Mouse (Mus musculus): ENCODE measurements around the gene Nfic. TPM values are rescaled to one million over a fixed set of nuclear protein-coding genes. Genes with fewer than 3 reads are reported as not detected.

Gene Nfic
- polyA plus RNA-seq, 1 experiment from 2014 or later: 57.2 TPM

DNA sequence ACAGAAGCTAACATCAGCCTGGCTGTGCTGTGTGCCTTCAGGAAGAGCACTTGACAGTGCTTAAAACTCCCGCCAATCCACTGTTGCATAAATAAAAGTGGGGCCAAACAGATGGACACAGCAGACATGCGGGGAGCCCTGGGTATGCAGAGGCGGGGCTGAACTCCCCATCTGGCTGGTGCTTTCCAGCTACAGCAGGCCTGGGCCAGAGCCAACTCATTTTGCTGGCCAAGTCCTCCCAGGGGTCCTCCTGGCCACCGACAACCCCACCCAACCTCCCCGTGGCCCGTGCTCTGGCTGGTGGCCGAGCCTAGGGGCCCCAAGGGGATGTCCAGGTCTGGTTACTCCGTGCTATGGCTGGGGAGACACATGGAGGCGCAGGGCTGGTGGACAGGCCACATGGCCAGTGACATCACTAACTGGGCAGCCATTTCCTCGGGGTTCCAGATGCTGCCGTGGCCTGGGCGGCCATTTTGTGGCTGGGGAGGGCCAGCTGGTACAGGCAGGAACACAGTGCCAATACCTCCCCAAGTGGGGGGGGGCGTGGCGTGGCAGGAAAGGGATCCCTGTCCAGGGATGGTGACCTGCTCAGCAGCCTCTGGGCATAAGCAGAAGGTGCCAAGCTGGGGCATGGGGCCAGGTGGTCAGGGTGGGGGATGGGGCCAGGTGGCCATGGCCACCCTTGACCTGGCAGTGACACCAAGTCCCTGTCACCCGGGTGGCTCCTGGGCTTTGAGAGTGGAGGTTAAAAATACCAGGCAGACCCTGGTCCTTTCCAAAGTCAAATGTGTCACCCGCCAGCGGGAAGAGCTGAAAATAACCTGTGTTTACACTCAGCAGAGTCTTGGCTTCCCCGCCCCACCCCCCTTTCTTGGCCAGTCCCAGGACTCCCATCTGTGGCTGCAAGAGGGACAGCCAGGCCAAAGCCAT is 43.7 kb downstream of the Nfic start:
- 53% methylated on average over 18 of the region's 18 CpGs for WGBS
- H3K9me3 ChIP-seq (ENCODE audit: control insufficient read depth, low read length): no peaks in the 10 kb centered on the region
- peak overlapping the region; percentile 7; the same call in 1 of the 2 replicates for H3K4me2 ChIP-seq (ENCODE audit: low read length)
- no peak overlapping the region for H3K9ac ChIP-seq (ENCODE audit: low read length)
- no peak overlapping the region for H3K4me3 ChIP-seq (ENCODE audit: low read depth, low read length)
- H3K4me1 ChIP-seq (replicated peaks; ENCODE audit: control insufficient read depth, insufficient read depth, low read length): peaks cover 93% of the 10 kb centered on the region
- ATAC-seq (replicated peaks; ENCODE audit: low FRiP score, low TSS enrichment, low read depth) (no peak), DNase-seq (ENCODE audit: low spot score) (peak; percentile 70)
- no peaks in the 10 kb centered on the region for H3K27me3 ChIP-seq (replicated peaks; ENCODE audit: control insufficient read depth, insufficient read depth, low read length)
- H3K36me3 ChIP-seq (ENCODE audit: control insufficient read depth, insufficient read depth, low read length): peaks cover 20% of the 10 kb centered on the region
- peak overlapping the region; percentile 77 for H3K27ac ChIP-seq (ENCODE audit: low read depth)

DNA sequence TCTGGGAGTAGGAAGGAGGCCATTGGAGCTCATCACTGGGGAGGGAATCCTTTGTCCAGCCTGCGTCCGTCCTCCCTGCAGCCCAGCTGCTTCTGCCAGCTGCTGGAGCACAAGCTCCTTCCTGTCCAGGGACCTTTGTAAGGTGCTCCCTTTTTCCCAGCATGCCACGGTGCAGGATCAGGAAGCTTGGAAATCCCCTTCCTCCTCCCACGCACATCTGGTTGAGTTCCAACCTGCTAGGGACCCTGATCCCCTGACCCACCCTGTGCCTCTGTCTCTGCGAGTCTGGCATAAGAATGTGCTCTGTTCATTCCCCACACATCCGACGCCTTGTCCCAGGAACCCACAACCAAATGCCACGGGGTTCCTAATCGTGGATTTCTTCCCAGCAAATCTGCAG is 44.5 kb downstream of the Nfic start:
- peaks cover 89% of the 10 kb centered on the region for H3K4me1 ChIP-seq (replicated peaks; ENCODE audit: control insufficient read depth, insufficient read depth, low read length)
- no peaks in the 10 kb centered on the region for H3K27me3 ChIP-seq (replicated peaks; ENCODE audit: control insufficient read depth, insufficient read depth, low read length)
- no peak overlapping the region for H3K4me2 ChIP-seq (ENCODE audit: low read length)
- DNase-seq (ENCODE audit: low spot score): no peak
- H3K4me3 ChIP-seq (ENCODE audit: low read depth, low read length): no peak overlapping the region
- H3K9ac ChIP-seq (ENCODE audit: low read length): no peak overlapping the region
- no peaks in the 10 kb centered on the region for H3K9me3 ChIP-seq (ENCODE audit: control insufficient read depth, low read length)
- H3K36me3 ChIP-seq (ENCODE audit: control insufficient read depth, insufficient read depth, low read length): peaks cover 27% of the 10 kb centered on the region
- WGBS: 60% methylated on average over 9 of the region's 9 CpGs
- H3K27ac ChIP-seq (ENCODE audit: low read depth): peak overlapping the region; percentile 77
- ATAC-seq (replicated peaks; ENCODE audit: low FRiP score, low TSS enrichment, low read depth): no peak

DNA sequence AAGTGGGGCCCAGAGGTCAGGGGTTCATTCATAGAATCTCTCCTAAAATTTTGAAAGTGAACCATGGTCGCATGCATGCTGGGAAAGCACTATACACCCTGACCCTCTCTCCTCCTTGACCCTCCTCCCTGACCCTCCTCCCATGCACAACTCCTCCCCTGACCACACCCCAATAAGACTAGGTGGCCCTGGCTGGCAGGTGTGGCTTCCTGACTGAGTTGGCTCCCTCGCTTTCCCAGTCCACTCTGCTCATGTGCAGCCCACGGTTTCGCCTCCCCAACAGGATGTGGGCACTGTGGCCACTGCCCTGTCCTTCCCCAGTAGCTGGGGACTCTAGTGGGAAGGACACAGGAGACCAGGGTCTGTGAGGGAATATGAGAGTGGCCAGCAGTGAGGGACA is 45.1 kb downstream of the Nfic start:
- H3K9me3 ChIP-seq (ENCODE audit: control insufficient read depth, low read length): no peaks in the 10 kb centered on the region
- peaks cover 84% of the 10 kb centered on the region for H3K4me1 ChIP-seq (replicated peaks; ENCODE audit: control insufficient read depth, insufficient read depth, low read length)
- H3K36me3 ChIP-seq (ENCODE audit: control insufficient read depth, insufficient read depth, low read length): peaks cover 31% of the 10 kb centered on the region
- H3K4me2 ChIP-seq (ENCODE audit: low read length): no peak overlapping the region
- ATAC-seq (replicated peaks; ENCODE audit: low FRiP score, low TSS enrichment, low read depth) (no peak), DNase-seq (ENCODE audit: low spot score) (no peak)
- no peak overlapping the region for H3K9ac ChIP-seq (ENCODE audit: low read length)
- no peaks in the 10 kb centered on the region for H3K27me3 ChIP-seq (replicated peaks; ENCODE audit: control insufficient read depth, insufficient read depth, low read length)
- H3K27ac ChIP-seq (ENCODE audit: low read depth): peak overlapping the region; percentile 77; the same call in 1 of the 2 replicates
- 56% methylated on average over 4 of the region's 4 CpGs for whole genome bisulfite sequencing
- H3K4me3 ChIP-seq (ENCODE audit: low read depth, low read length): no peak overlapping the region

DNA sequence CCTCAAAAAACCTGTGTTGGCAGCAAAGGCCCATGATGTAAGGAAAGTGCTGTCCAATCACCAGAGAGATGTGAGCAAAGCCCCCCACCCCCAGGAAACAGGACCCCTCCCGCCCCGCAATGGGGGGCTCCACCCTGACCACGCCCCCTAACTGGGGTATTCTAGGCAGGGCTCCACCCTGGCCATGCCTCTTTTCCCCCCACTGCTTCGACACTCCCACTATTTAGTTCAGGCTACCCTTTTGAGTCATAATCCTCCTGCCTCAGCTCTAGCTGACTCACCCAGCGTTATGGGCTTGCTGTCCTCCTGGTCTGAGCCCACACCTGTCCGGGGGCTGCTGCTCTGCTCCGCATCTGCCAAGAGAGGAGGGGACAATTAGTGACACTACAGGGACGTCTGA is 46.1 kb downstream of the Nfic start:
- H3K9me3 ChIP-seq (ENCODE audit: control insufficient read depth, low read length): no peaks in the 10 kb centered on the region
- peaks cover 33% of the 10 kb centered on the region for H3K36me3 ChIP-seq (ENCODE audit: control insufficient read depth, insufficient read depth, low read length)
- H3K4me1 ChIP-seq (replicated peaks; ENCODE audit: control insufficient read depth, insufficient read depth, low read length): peaks cover 74% of the 10 kb centered on the region
- DNase-seq (ENCODE audit: low spot score) (no peak), ATAC-seq (replicated peaks; ENCODE audit: low FRiP score, low TSS enrichment, low read depth) (no peak)
- no peaks in the 10 kb centered on the region for H3K27me3 ChIP-seq (replicated peaks; ENCODE audit: control insufficient read depth, insufficient read depth, low read length)
- H3K4me3 ChIP-seq (ENCODE audit: low read depth, low read length): no peak overlapping the region
- H3K9ac ChIP-seq (ENCODE audit: low read length): no peak overlapping the region
- no peak overlapping the region for H3K4me2 ChIP-seq (ENCODE audit: low read length)
- WGBS: 23% methylated on average over 8 of the region's 8 CpGs
- H3K27ac ChIP-seq (ENCODE audit: low read depth): 0 out of 2 replicates have a peak overlapping the region, but pooled peaks have one; percentile 51

DNA sequence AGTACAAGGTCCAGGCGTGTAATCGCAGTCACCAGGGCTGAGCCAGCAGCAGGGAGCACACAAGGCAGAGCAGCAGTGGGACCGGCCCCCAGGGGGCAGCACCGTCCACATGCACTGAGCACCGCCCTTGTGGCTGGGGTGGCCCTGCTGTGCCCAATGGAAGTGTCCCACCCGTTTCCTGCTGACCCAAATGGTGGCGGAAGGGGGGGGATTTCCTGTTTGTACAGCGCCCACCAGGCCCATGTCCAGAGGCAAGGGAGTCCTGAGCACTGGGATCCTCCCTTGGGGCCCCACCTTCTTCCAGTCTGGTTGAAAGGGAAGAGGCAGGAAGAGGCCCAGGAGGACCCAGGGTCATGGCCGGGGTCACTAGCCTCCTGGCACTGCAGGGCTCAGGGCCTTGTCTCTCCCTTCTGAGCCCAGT is 46.6 kb downstream of the Nfic start:
- Histone ChIP-seq H3K27ac (ENCODE audit: low read depth) (0 out of 2 replicates have a peak overlapping the region, but pooled peaks have one; percentile 51), H3K36me3 (ENCODE audit: control insufficient read depth, insufficient read depth, low read length) (peaks cover 34% of the 10 kb centered on the region), H3K4me1 (replicated peaks; ENCODE audit: control insufficient read depth, insufficient read depth, low read length) (peaks cover 70% of the 10 kb centered on the region), H3K9ac (ENCODE audit: low read length) (no peak overlapping the region), H3K4me2 (ENCODE audit: low read length) (no peak overlapping the region), H3K4me3 (ENCODE audit: low read depth, low read length) (no peak overlapping the region), H3K27me3 (replicated peaks; ENCODE audit: control insufficient read depth, insufficient read depth, low read length) (no peaks in the 10 kb centered on the region), H3K9me3 (ENCODE audit: control insufficient read depth, low read length) (no peaks in the 10 kb centered on the region)
- DNase-seq (ENCODE audit: low spot score) (peak; percentile 85), ATAC-seq (replicated peaks; ENCODE audit: low FRiP score, low TSS enrichment, low read depth) (0 out of 2 replicates have a peak, but pooled peaks have one; percentile 21)
- whole genome bisulfite sequencing: 24% methylated on average over 9 of the region's 9 CpGs

DNA sequence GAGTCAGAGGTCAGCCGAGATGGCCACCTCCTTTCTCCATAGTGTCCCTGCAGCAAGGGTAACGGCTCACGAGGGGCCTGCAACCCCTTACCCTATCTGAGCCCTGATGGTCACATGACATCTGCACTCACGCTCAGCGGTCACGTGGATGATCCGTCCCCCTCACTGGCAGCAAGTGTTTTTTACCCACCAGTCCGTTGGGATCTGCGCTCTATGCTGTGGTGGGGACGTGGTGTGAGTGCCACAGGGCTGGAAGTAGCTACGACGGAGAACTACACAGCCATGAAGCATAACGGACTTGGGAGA is 47.1 kb downstream of the Nfic start:
- WGBS: 59% methylated on average over 13 of the region's 13 CpGs
- H3K27me3 ChIP-seq (replicated peaks; ENCODE audit: control insufficient read depth, insufficient read depth, low read length): no peaks in the 10 kb centered on the region
- no peaks in the 10 kb centered on the region for H3K9me3 ChIP-seq (ENCODE audit: control insufficient read depth, low read length)
- DNase-seq (ENCODE audit: low spot score) (no peak), ATAC-seq (replicated peaks; ENCODE audit: low FRiP score, low TSS enrichment, low read depth) (no peak)
- H3K36me3 ChIP-seq (ENCODE audit: control insufficient read depth, insufficient read depth, low read length): peaks cover 34% of the 10 kb centered on the region
- peaks cover 66% of the 10 kb centered on the region for H3K4me1 ChIP-seq (replicated peaks; ENCODE audit: control insufficient read depth, insufficient read depth, low read length)
- H3K4me2 ChIP-seq (ENCODE audit: low read length): no peak overlapping the region
- no peak overlapping the region for H3K27ac ChIP-seq (ENCODE audit: low read depth)
- H3K9ac ChIP-seq (ENCODE audit: low read length): no peak overlapping the region
- no peak overlapping the region; the same call in 1 of the 2 replicates for H3K4me3 ChIP-seq (ENCODE audit: low read depth, low read length)

DNA sequence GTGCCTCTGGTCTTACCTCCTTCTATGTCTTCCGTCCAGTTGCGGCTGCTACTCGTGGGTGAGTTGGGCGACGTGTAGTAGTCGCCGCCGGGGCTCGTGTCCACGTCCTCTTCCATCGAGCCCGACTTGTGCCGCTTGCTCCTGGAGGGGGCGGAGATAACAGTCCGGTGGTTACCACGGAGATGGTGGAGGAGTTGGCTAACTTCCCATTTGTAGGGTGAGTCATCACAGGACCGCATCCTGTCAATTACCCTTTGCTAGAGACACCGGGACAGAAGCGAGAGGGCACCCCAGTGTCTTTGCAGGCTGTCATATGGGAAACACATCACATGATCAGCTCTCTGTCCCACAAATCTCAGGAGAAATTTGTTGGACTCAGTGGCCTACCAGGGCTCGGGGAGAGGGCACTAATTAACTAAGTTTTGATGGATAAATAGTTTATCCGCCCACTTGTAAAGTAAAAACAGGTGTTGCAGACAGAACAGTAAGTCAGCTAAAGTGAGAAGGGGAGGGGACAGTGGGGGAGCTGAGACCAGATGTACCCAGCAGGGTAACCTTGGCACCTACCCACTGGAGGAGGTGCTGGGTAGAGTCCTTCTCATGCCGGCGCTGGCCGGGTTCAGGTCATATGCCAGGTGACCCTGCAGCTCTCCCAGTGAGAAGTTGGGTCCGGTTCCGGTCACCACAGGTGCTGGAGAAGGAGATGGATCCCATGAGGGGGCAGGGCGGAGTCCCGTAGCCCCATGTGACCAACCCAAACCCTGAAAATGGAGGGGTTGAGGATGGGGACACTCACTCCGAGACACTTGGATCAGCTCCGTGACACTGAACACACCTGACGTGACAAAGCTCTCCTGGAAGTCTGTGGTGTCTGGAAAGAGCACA is 47.7 kb downstream of the Nfic start:
- H3K27ac ChIP-seq (ENCODE audit: low read depth): no peak overlapping the region
- peak overlapping the region; percentile 18 for H3K4me3 ChIP-seq (ENCODE audit: low read depth, low read length)
- DNase-seq (ENCODE audit: low spot score) (peak; percentile 87), ATAC-seq (replicated peaks; ENCODE audit: low FRiP score, low TSS enrichment, low read depth) (peak; percentile 29)
- H3K4me2 ChIP-seq (ENCODE audit: low read length): peak overlapping the region; percentile 40
- H3K36me3 ChIP-seq (ENCODE audit: control insufficient read depth, insufficient read depth, low read length): peaks cover 36% of the 10 kb centered on the region
- H3K9ac ChIP-seq (ENCODE audit: low read length): peak overlapping the region; percentile 20; the same call in 1 of the 2 replicates
- peaks cover 66% of the 10 kb centered on the region for H3K4me1 ChIP-seq (replicated peaks; ENCODE audit: control insufficient read depth, insufficient read depth, low read length)
- no peaks in the 10 kb centered on the region for H3K9me3 ChIP-seq (ENCODE audit: control insufficient read depth, low read length)
- no peaks in the 10 kb centered on the region for H3K27me3 ChIP-seq (replicated peaks; ENCODE audit: control insufficient read depth, insufficient read depth, low read length)
- 27% methylated on average over 31 of the region's 31 CpGs for WGBS

Measured in intestine, embryonic 14.5 days (tissue).